Mouse (Mus musculus): ENCODE measurements around the gene Il13ra1. TPM values are rescaled to one million over a fixed set of nuclear protein-coding genes. Genes with fewer than 3 reads are reported as not detected.

Il13ra1 gene
- polyA plus RNA-seq, 1 experiment from 2014 or later, result 17.8 TPM

Other genes starting within 250 kb of the Il13ra1 start
- gene Dock11, start 223.3 kb upstream of the Il13ra1 start, polyA plus RNA-seq (2014; fragmentation: Nextera tagmentation; extraction: Ambion mirVana), result 11.5 and 11.9 TPM in 2 replicates
- 5.8 and 6.3 TPM in 2 replicates for gene Zcchc12, start 83.8 kb downstream of the Il13ra1 start, polyA plus RNA-seq (2014; fragmentation: Nextera tagmentation; extraction: Ambion mirVana)
- 0.23 TPM in 1 of 2 replicates, not detected in the other for gene Lonrf3, start 216.2 kb downstream of the Il13ra1 start, polyA plus RNA-seq (2014; fragmentation: Nextera tagmentation; extraction: Ambion mirVana)

Measured in heart, embryonic 11.5 days (tissue).